Mouse (Mus musculus) midbrain, embryonic 16.5 days (tissue): ENCODE data around the gene 1700021F05Rik. TPM values are rescaled to one million over a fixed set of nuclear protein-coding genes. Genes with fewer than 3 reads are reported as not detected.

Experiments
- ATAC-seq: fragments of 200-750 bp; cut with Nextera tagmentation; 2 replicates; pipeline ENCODE4 v1.8.0; 2017; ENCODE audit warnings: moderate TSS enrichment
- H3K27ac ChIP-seq: fragments of 300-500 bp; sonication (generic); 2 replicates; pipeline ENCODE4 v1.5.1; 2014; ENCODE audit warnings: mild to moderate bottlenecking, low read length, mixed read lengths
- H3K27me3 ChIP-seq: fragments of 300-500 bp; sonication (generic); 2 replicates; pipeline ENCODE4 v1.6.1; 2014; ENCODE audit warnings: low read depth, low read length, mixed read lengths; ENCODE audit not compliant: control insufficient read depth, insufficient read depth
- H3K36me3 ChIP-seq: fragments of 300-500 bp; sonication (generic); 2 replicates; pipeline ENCODE4 v1.6.1; 2014; ENCODE audit warnings: mild to moderate bottlenecking, low read length, moderate library complexity, mixed read lengths; ENCODE audit not compliant: control insufficient read depth, insufficient read depth
- H3K4me1 ChIP-seq: fragments of 300-500 bp; sonication (generic); 2 replicates; pipeline ENCODE4 v1.6.1; 2014; ENCODE audit warnings: mild to moderate bottlenecking, low read length, mixed read lengths; ENCODE audit not compliant: control insufficient read depth, insufficient read depth
- H3K4me2 ChIP-seq: fragments of 300-500 bp; sonication (generic); 2 replicates; pipeline ENCODE4 v1.6.1; 2014; ENCODE audit warnings: mild to moderate bottlenecking, low read length, mixed read lengths
- H3K4me3 ChIP-seq: fragments of 300-500 bp; sonication (generic); 2 replicates; pipeline ENCODE4 v1.5.1; 2014; ENCODE audit warnings: low read depth, mild to moderate bottlenecking, low read length, moderate library complexity, mixed read lengths
- H3K9ac ChIP-seq: fragments of 300-500 bp; sonication (generic); 2 replicates; pipeline ENCODE4 v1.6.1; 2014; ENCODE audit warnings: low read depth, low read length, mixed read lengths
- H3K9me3 ChIP-seq: fragments of 300-500 bp; sonication (generic); replicated peaks from 2 replicates; pipeline ENCODE4 v1.6.1; 2014; ENCODE audit warnings: mild to moderate bottlenecking, low read length, mixed read lengths; ENCODE audit not compliant: control insufficient read depth, poor library complexity, severe bottlenecking
- WGBS: fragments of 180-500 bp; shearing (Covaris S2); extraction: QIAGEN DNeasy Blood & Tissue Kit; methylation state at CpG from one replicate; pipeline ENCODE4 v1.1.7; 2014; 5-methylcytosine and 5-hydroxymethylcytosine counted together
- polyA plus RNA-seq: library from polyadenylated mRNA; unstranded; fragments of >200 nt; fragmentation: Nextera tagmentation; extraction: Ambion mirVana; gene quantifications from 2 replicates; pipeline ENCODE4 v1.2.1, GENCODE M21; 2015

The 1700021F05Rik gene
- polyA plus RNA-seq = 64.3 and 68.7 TPM in 2 replicates

GRCm38 (mm10) chr10:43540442-43541152 is at the start of gene 1700021F05Rik:
TSS of gene 1700021F05Rik (minus strand) at chr10:43540994.
- Histone ChIP-seq H3K9me3 (no peaks in the 10 kb centered on the region), H3K4me3 (peak within 1 kb of the TSS; percentile 95), H3K4me1 (peaks cover 13% of the 10 kb centered on the region), H3K4me2 (peak within 1 kb of the TSS; percentile 51), H3K9ac (peak within 1 kb of the TSS; percentile 88), H3K27me3 (no peaks in the 10 kb centered on the region), H3K36me3 (no peaks in the 10 kb centered on the region), H3K27ac (peak within 1 kb of the TSS; percentile 70)
- under 1% methylated on average over 49 of the region's 56 CpGs for WGBS
- ATAC-seq = peak; percentile 99

GRCm38 (mm10) chr10:43588470-43589177 is 47.8 kb upstream of the 1700021F05Rik start:
- WGBS = 71% methylated on average over 8 of the region's 8 CpGs
- no peak overlapping the region for H3K4me2 ChIP-seq
- no peak for ATAC-seq

GRCm38 (mm10) chr10:43584538-43584937 is 43.7 kb upstream of the 1700021F05Rik start:
- 94% methylated on average over 4 of the region's 4 CpGs for WGBS
- Histone ChIP-seq H3K9me3 (no peaks in the 10 kb centered on the region), H3K4me3 (no peak overlapping the region), H3K27ac (no peak overlapping the region), H3K9ac (no peak overlapping the region), H3K27me3 (no peaks in the 10 kb centered on the region), H3K4me1 (no peaks in the 10 kb centered on the region; the same call in 1 of the 2 replicates), H3K36me3 (peaks cover 16% of the 10 kb centered on the region), H3K4me2 (no peak overlapping the region)
- ATAC-seq = no peak

More at GRCm38 (mm10) chr10:43588470-43589177, 47.8 kb upstream of the 1700021F05Rik start:
- Histone ChIP-seq H3K4me1 (no peaks in the 10 kb centered on the region), H3K27me3 (no peaks in the 10 kb centered on the region), H3K9ac (no peak overlapping the region), H3K27ac (no peak overlapping the region), H3K9me3 (no peaks in the 10 kb centered on the region), H3K36me3 (peaks cover 10% of the 10 kb centered on the region), H3K4me3 (no peak overlapping the region)

GRCm38 (mm10) chr10:43581260-43581659 is 40.5 kb upstream of the 1700021F05Rik start:
- 21% methylated on average over 3 of the region's 3 CpGs for WGBS
- Histone ChIP-seq H3K27ac (peak overlapping the region; percentile 97), H3K9ac (peak overlapping the region; percentile 98), H3K9me3 (no peaks in the 10 kb centered on the region), H3K4me1 (peaks cover 7% of the 10 kb centered on the region), H3K4me2 (peak overlapping the region; percentile 88), H3K27me3 (no peaks in the 10 kb centered on the region; the same call in 1 of the 2 replicates), H3K4me3 (peak overlapping the region; percentile 87), H3K36me3 (peaks cover 16% of the 10 kb centered on the region)
- ATAC-seq = no peak

- Histone ChIP-seq H3K27ac (peak overlapping the region; percentile 97), H3K9ac (peak overlapping the region; percentile 98), H3K4me1 (peaks cover 7% of the 10 kb centered on the region), H3K9me3 (no peaks in the 10 kb centered on the region), H3K4me2 (peak overlapping the region; percentile 88), H3K4me3 (peak overlapping the region; percentile 87), H3K27me3 (no peaks in the 10 kb centered on the region; the same call in 1 of the 2 replicates), H3K36me3 (peaks cover 16% of the 10 kb centered on the region)
- WGBS = under 1% methylated on average over 15 of the region's 15 CpGs
- ATAC-seq = peak; percentile 52
Measured at GRCm38 (mm10) chr10:43580649-43581078, 39.9 kb upstream of the 1700021F05Rik start.

GRCm38 (mm10) chr10:43579381-43580261 is 38.8 kb upstream of the 1700021F05Rik start:
- Histone ChIP-seq H3K4me3 (peak overlapping the region; percentile 87), H3K9me3 (no peaks in the 10 kb centered on the region), H3K4me2 (peak overlapping the region; percentile 88), H3K4me1 (peaks cover 7% of the 10 kb centered on the region), H3K27me3 (no peaks in the 10 kb centered on the region; the same call in 1 of the 2 replicates), H3K36me3 (peaks cover 13% of the 10 kb centered on the region), H3K9ac (peak overlapping the region; percentile 98), H3K27ac (peak overlapping the region; percentile 97)
- 0% methylated on average over 41 of the region's 49 CpGs for WGBS
- peak; percentile 64 for ATAC-seq

- peaks cover 7% of the 10 kb centered on the region for H3K4me1 ChIP-seq
Measured at GRCm38 (mm10) chr10:43578754-43579380, 38.1 kb upstream of the 1700021F05Rik start.

GRCm38 (mm10) chr10:43578366-43578753 is 37.6 kb upstream of the 1700021F05Rik start:
- Histone ChIP-seq H3K9me3 (no peaks in the 10 kb centered on the region), H3K4me1 (peaks cover 7% of the 10 kb centered on the region), H3K27me3 (no peaks in the 10 kb centered on the region; the same call in 1 of the 2 replicates), H3K27ac (peak overlapping the region; percentile 97), H3K4me3 (peak overlapping the region; percentile 87), H3K9ac (peak overlapping the region; percentile 98), H3K36me3 (peaks cover 4% of the 10 kb centered on the region), H3K4me2 (peak overlapping the region; percentile 88)
- ATAC-seq = peak; percentile 47
- under 1% methylated on average over 32 of the region's 32 CpGs for WGBS

More at GRCm38 (mm10) chr10:43578754-43579380, 38.1 kb upstream of the 1700021F05Rik start:
- H3K9ac ChIP-seq = peak overlapping the region; percentile 98
- peak; percentile 89 for ATAC-seq
- H3K4me3 ChIP-seq = peak overlapping the region; percentile 87
- H3K4me2 ChIP-seq = peak overlapping the region; percentile 88
- H3K27ac ChIP-seq = peak overlapping the region; percentile 97
- 0% methylated on average over 37 of the region's 65 CpGs for WGBS
- H3K27me3 ChIP-seq = no peaks in the 10 kb centered on the region; the same call in 1 of the 2 replicates
- peaks cover 8% of the 10 kb centered on the region for H3K36me3 ChIP-seq
- H3K9me3 ChIP-seq = no peaks in the 10 kb centered on the region
